Mouse (Mus musculus) kidney, embryonic 15.5 days (tissue): ENCODE results near the gene Dynlrb1. TPM values are rescaled to one million over a fixed set of nuclear protein-coding genes. Genes with fewer than 3 reads are reported as not detected.

ENCODE experiments used
- ATAC-seq: fragments of 200-750 bp; cut with Nextera tagmentation; replicated peaks from 2 replicates; pipeline ENCODE4 v1.8.0; 2017; ENCODE audit warnings: moderate TSS enrichment; ENCODE audit not compliant: low FRiP score
- H3K27ac ChIP-seq: fragments of 300-500 bp; sonication (generic); 2 replicates; pipeline ENCODE4 v1.5.1; 2015; ENCODE audit warnings: mild to moderate bottlenecking, inconsistent platforms
- H3K27me3 ChIP-seq: fragments of 300-500 bp; sonication (generic); 2 replicates; pipeline ENCODE4 v1.6.1; 2015; ENCODE audit warnings: inconsistent platforms
- H3K36me3 ChIP-seq: fragments of 300-500 bp; sonication (generic); 2 replicates; pipeline ENCODE4 v1.6.1; 2015; ENCODE audit warnings: inconsistent platforms
- H3K4me1 ChIP-seq: fragments of 300-500 bp; sonication (generic); 2 replicates; pipeline ENCODE4 v1.6.1; 2015; ENCODE audit warnings: inconsistent platforms
- H3K4me2 ChIP-seq: fragments of 300-500 bp; sonication (generic); 2 replicates; pipeline ENCODE4 v1.6.1; 2015; ENCODE audit warnings: moderate library complexity, mild to moderate bottlenecking, inconsistent platforms
- H3K4me3 ChIP-seq: fragments of 300-500 bp; sonication (generic); replicated peaks from 2 replicates; pipeline ENCODE4 v1.5.1; 2015; ENCODE audit warnings: mild to moderate bottlenecking, inconsistent platforms
- H3K9ac ChIP-seq: fragments of 300-500 bp; sonication (generic); 2 replicates; pipeline ENCODE4 v1.6.1; 2015; ENCODE audit warnings: mild to moderate bottlenecking, inconsistent platforms
- H3K9me3 ChIP-seq: fragments of 300-500 bp; sonication (generic); replicated peaks from 2 replicates; pipeline ENCODE4 v1.6.1; 2016; ENCODE audit warnings: inconsistent platforms
- WGBS: fragments of 180-500 bp; shearing (Covaris S2); methylation state at CpG from one replicate; pipeline ENCODE4 v1.1.7; 2015; ENCODE audit warnings: mixed read lengths; 5-methylcytosine and 5-hydroxymethylcytosine counted together
- polyA plus RNA-seq: library from polyadenylated mRNA; unstranded; fragments of >200 nt; fragmentation: Nextera tagmentation; extraction: Ambion mirVana; gene quantifications from 2 replicates; pipeline ENCODE4 v1.2.1, GENCODE M21; 2015

Dynlrb1 gene
- polyA plus RNA-seq: 371 and 388 TPM in 2 replicates

GRCm38 (mm10) chr2:155236362-155236992 lies at the start of gene Dynlrb1:
Gene Dynlrb1 (plus strand): TSS chr2:155236533.
- peaks cover 22% of the 10 kb centered on the region for H3K4me1 ChIP-seq
- ATAC-seq: peak; percentile 99
- peak within 1 kb of the TSS; percentile 82 for H3K9ac ChIP-seq
- WGBS: under 1% methylated on average over 50 of the region's 50 CpGs
- H3K4me3 ChIP-seq: peak within 1 kb of the TSS; percentile 83
- peak within 1 kb of the TSS; percentile 95 for H3K27ac ChIP-seq
- H3K4me2 ChIP-seq: peak within 1 kb of the TSS; percentile 82
- H3K9me3 ChIP-seq: no peaks in the 10 kb centered on the region
- H3K27me3 ChIP-seq: no peaks in the 10 kb centered on the region
- H3K36me3 ChIP-seq: 0 out of 2 replicates have a peak, but pooled peaks cover 6% of the 10 kb centered on the region

DNA sequence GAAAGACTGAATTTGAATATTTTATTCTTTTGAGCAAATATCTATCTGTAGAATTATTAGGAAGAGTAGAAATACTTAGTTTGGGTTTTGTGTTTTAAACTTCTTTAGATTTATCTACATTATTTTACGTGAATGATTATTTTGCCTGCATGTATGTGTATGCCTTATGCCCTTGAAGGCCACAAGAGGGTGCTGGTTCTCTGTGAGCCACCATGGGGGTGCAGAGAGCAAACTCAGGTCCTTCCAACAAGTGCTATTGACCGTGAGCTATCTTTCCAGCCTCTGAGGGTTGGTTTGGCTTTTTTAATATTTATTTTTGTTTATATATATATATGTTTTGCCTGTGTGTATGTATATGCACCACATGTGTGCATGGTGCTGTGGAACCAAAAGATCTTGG lies 28.9 kb upstream of the Dynlrb1 start:
- H3K4me1 ChIP-seq: no peaks in the 10 kb centered on the region
- WGBS: 73% methylated on average over 2 of the region's 2 CpGs
- no peaks in the 10 kb centered on the region for H3K27me3 ChIP-seq
- H3K4me2 ChIP-seq: no peak overlapping the region
- H3K9me3 ChIP-seq: no peaks in the 10 kb centered on the region
- no peak for ATAC-seq
- no peak overlapping the region for H3K4me3 ChIP-seq
- H3K36me3 ChIP-seq: peaks cover 83% of the 10 kb centered on the region
- no peak overlapping the region for H3K27ac ChIP-seq
- H3K9ac ChIP-seq: no peak overlapping the region

- no peak overlapping the region for H3K27ac ChIP-seq
- no peak for ATAC-seq
These were observed 13.2 kb upstream of the Dynlrb1 start for GRCm38 (mm10) chr2:155223145-155223544.

DNA sequence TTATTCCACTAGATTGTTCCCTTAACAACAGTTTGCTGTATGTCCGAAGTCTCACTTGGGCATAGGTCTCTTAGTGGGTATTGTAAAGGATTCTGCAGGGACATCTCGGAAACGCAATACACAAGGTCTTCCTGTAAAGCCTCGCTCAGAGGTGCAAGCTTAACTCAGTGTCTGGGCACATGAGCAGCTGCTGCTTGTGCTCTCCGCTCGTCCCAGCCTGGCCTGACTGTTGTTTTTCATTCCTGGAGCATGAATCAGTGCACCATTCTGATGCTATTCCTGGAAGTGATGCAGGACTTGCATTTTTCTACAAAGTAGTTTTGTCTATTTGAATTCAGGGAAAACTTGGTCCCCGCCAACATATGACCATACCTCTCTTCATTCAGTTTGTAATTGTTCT lies 11.6 kb upstream of the Dynlrb1 start:
- Histone ChIP-seq H3K9me3 (no peaks in the 10 kb centered on the region), H3K4me2 (no peak overlapping the region), H3K4me3 (no peak overlapping the region), H3K9ac (no peak overlapping the region), H3K4me1 (no peaks in the 10 kb centered on the region), H3K27me3 (no peaks in the 10 kb centered on the region), H3K36me3 (peaks cover 84% of the 10 kb centered on the region), H3K27ac (no peak overlapping the region)
- WGBS: 91% methylated on average over 7 of the region's 7 CpGs
- no peak for ATAC-seq

More at GRCm38 (mm10) chr2:155223145-155223544, 13.2 kb upstream of the Dynlrb1 start:
- H3K4me3 ChIP-seq: no peak overlapping the region
- no peaks in the 10 kb centered on the region for H3K4me1 ChIP-seq
- H3K36me3 ChIP-seq: peaks cover 93% of the 10 kb centered on the region
- H3K9me3 ChIP-seq: no peaks in the 10 kb centered on the region
- H3K27me3 ChIP-seq: no peaks in the 10 kb centered on the region
- H3K9ac ChIP-seq: no peak overlapping the region
- no peak overlapping the region for H3K4me2 ChIP-seq
- WGBS: 88% methylated on average over 2 of the region's 2 CpGs

- 3% methylated on average over 13 of the region's 13 CpGs for WGBS
- peak overlapping the region; percentile 83 for H3K4me3 ChIP-seq
These were observed 479 bp upstream of the Dynlrb1 start for GRCm38 (mm10) chr2:155235746-155236361.

GRCm38 (mm10) chr2:155237276-155237675 lies 943 bp downstream of the Dynlrb1 start:
- Histone ChIP-seq H3K9me3 (no peaks in the 10 kb centered on the region), H3K9ac (peak overlapping the region; percentile 82), H3K4me2 (peak overlapping the region; percentile 82), H3K4me1 (peaks cover 22% of the 10 kb centered on the region), H3K27ac (peak overlapping the region; percentile 95), H3K36me3 (peaks cover 13% of the 10 kb centered on the region), H3K27me3 (no peaks in the 10 kb centered on the region), H3K4me3 (peak overlapping the region; percentile 83)
- ATAC-seq: no peak
- WGBS: 18% methylated on average over 4 of the region's 4 CpGs

More at GRCm38 (mm10) chr2:155235746-155236361, 479 bp upstream of the Dynlrb1 start:
- H3K4me2 ChIP-seq: peak overlapping the region; percentile 82
- H3K9me3 ChIP-seq: no peaks in the 10 kb centered on the region
- peaks cover 22% of the 10 kb centered on the region for H3K4me1 ChIP-seq
- H3K36me3 ChIP-seq: no peaks in the 10 kb centered on the region
- H3K9ac ChIP-seq: peak overlapping the region; percentile 55
- H3K27ac ChIP-seq: peak overlapping the region; percentile 95
- ATAC-seq: peak; percentile 89
- H3K27me3 ChIP-seq: no peaks in the 10 kb centered on the region

- no peak overlapping the region for H3K27ac ChIP-seq
- 74% methylated on average over 4 of the region's 4 CpGs for WGBS
- peaks cover 14% of the 10 kb centered on the region for H3K4me1 ChIP-seq
- no peak overlapping the region for H3K9ac ChIP-seq
- H3K9me3 ChIP-seq: no peaks in the 10 kb centered on the region
- H3K4me2 ChIP-seq: no peak overlapping the region
- H3K4me3 ChIP-seq: no peak overlapping the region
- no peak for ATAC-seq
- no peaks in the 10 kb centered on the region for H3K27me3 ChIP-seq
- peaks cover 49% of the 10 kb centered on the region for H3K36me3 ChIP-seq
These were observed 4.6 kb downstream of the Dynlrb1 start for GRCm38 (mm10) chr2:155240915-155241314.

DNA sequence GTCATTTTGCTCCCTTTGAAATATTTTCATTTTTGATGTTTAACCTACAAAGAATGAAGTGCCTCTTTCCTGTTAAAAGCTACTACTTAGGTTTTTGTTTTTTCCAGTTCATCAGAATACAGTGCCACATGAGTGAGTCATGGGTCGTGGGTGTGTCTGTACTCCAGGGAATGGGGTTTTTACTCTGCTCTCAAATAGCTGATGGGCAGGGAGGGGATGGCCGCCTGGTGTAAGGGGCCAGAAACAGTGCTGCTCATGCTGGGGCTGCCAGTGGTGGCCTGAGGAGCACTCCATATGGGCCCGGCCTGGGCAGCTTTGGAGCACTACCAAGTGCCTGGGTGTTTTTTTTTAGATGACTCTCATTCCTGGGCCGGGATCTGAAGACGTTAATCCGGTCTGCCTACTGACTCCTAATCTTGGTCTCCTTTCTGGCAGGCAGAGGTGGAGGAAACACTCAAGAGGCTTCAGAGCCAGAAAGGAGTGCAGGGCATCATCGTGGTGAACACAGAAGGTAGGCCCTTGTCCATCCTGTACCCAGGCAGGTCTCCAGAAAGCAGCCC lies 6.0 kb downstream of the Dynlrb1 start:
- Histone ChIP-seq H3K4me1 (peaks cover 11% of the 10 kb centered on the region), H3K27ac (no peak overlapping the region), H3K9ac (no peak overlapping the region), H3K27me3 (no peaks in the 10 kb centered on the region), H3K4me2 (no peak overlapping the region), H3K36me3 (peaks cover 63% of the 10 kb centered on the region), H3K4me3 (no peak overlapping the region), H3K9me3 (no peaks in the 10 kb centered on the region)
- ATAC-seq: no peak
- WGBS: 83% methylated on average over 7 of the region's 7 CpGs

DNA sequence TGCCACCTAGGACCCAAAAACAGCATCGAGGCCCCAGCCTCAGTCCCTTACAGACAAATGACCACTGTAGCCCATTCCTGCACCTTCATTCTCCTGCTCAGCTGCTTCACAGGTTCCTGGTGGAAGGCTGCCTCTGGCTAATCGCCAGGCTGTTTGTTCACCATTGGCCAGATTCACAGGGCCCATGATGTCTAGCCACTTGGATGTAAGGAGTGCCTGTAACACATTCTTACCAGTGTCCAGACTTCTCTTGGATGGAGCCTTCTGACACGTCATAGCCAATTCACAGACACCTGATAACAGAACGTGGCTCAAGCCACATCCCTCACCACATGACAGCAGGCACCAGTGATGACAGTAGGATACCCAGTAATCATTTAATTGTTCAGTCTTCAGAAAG lies 9.9 kb downstream of the Dynlrb1 start:
- H3K4me3 ChIP-seq: no peak overlapping the region
- no peak overlapping the region for H3K27ac ChIP-seq
- no peak overlapping the region for H3K4me2 ChIP-seq
- WGBS: 97% methylated on average over 4 of the region's 4 CpGs
- no peak for ATAC-seq
- H3K9ac ChIP-seq: no peak overlapping the region
- no peaks in the 10 kb centered on the region for H3K9me3 ChIP-seq
- H3K4me1 ChIP-seq: no peaks in the 10 kb centered on the region
- H3K36me3 ChIP-seq: peaks cover 98% of the 10 kb centered on the region
- no peaks in the 10 kb centered on the region for H3K27me3 ChIP-seq

DNA sequence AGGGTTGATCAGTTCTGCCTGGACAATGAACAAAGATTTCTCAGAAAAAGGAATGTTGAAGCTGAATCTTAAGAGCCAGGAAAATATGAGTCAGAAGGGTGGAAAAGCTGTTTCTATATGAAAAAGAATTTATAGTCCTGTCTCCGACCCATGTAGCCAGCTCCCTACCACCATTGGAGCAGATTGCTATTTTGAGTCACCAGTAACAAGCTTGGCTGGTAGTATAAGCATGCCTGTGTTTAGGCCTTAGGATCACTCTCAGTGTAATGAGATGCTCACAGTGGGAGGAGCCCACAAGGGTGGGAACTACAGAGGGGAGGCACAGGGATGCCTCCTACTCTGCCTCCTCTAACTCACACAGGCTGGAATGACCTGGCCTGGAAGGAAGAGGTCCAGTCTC lies 11.9 kb downstream of the Dynlrb1 start:
- no peaks in the 10 kb centered on the region for H3K27me3 ChIP-seq
- 94% methylated on average over 1 of the region's 1 CpGs for WGBS

DNA sequence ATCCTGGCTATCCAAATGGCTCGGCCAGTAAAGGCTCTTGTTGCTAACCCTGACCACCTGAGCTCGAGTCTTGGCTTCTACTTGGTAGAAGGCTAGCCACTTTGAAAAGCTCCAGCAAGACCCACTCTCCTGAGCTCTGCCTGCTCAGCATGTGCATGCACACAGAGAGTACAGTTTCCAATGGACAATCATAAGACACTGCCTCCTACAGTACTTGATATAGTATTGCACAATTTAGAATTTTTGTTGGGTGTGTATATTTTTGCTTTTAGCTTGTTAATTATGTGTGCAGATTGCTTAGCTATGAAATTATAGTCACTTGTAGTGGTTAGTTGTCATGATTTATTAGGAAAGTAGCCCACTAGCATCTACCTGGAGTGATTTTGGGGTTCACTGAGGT lies 12.4 kb downstream of the Dynlrb1 start:
- Histone ChIP-seq H3K4me1 (no peaks in the 10 kb centered on the region), H3K9me3 (no peaks in the 10 kb centered on the region), H3K36me3 (peaks cover 82% of the 10 kb centered on the region), H3K27me3 (no peaks in the 10 kb centered on the region), H3K4me3 (no peak overlapping the region), H3K9ac (no peak overlapping the region), H3K27ac (no peak overlapping the region), H3K4me2 (no peak overlapping the region)
- no peak for ATAC-seq
- WGBS: 54% methylated on average over 2 of the region's 2 CpGs

More for the DNA sequence above, 11.9 kb downstream of the Dynlrb1 start:
- H3K27ac ChIP-seq: no peak overlapping the region
- H3K9me3 ChIP-seq: no peaks in the 10 kb centered on the region
- H3K36me3 ChIP-seq: peaks cover 87% of the 10 kb centered on the region
- H3K4me1 ChIP-seq: no peaks in the 10 kb centered on the region
- no peak overlapping the region for H3K4me2 ChIP-seq
- H3K9ac ChIP-seq: no peak overlapping the region
- no peak for ATAC-seq
- no peak overlapping the region for H3K4me3 ChIP-seq

GRCm38 (mm10) chr2:155249588-155249987 lies 13.3 kb downstream of the Dynlrb1 start:
- Histone ChIP-seq H3K4me2 (no peak overlapping the region), H3K4me3 (no peak overlapping the region), H3K4me1 (no peaks in the 10 kb centered on the region), H3K27me3 (no peaks in the 10 kb centered on the region), H3K9ac (no peak overlapping the region), H3K27ac (no peak overlapping the region), H3K36me3 (peaks cover 74% of the 10 kb centered on the region), H3K9me3 (no peaks in the 10 kb centered on the region)
- no peak for ATAC-seq
- WGBS: 93% methylated on average over 5 of the region's 5 CpGs
